Mouse (Mus musculus): Measurements from ENCODE around the gene Zdhhc7.

DNA sequence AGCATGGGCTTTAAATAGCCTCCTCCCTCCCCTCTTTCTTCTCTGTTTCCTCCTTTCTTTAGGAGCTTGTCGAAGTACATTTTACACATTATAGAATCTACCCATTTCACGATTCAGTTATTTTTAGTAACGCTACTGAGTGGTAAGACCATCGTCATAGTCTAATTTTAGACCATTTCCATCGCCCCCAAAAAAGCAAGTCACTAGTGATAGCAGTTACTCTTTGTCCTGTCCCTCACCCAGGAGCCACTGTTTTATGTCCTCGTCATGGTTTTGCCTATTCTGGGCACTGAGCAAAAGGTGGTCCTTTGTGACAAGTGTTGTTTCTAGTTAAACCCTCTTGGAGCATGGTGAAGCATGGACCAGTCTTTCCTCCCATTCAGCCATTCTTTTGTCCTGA lies 18.6 kb upstream of the Zdhhc7 start:
- TF ChIP-seq CTCF (IDR thresholded peaks at IDR 0.05; ENCODE audit: extremely low read depth, insufficient read depth, low read length): no peak
- no peak for TF ChIP-seq POLR2A (IDR thresholded peaks at IDR 0.05; ENCODE audit: extremely low read depth, insufficient read depth, low read length)
